Mouse (Mus musculus) hindbrain, embryonic 11.5 days (tissue): ENCODE data around the gene Pax6. TPM values are rescaled to one million over a fixed set of nuclear protein-coding genes. Genes with fewer than 3 reads are reported as not detected.

Source experiments
- ATAC-seq: fragments of 200-750 bp; cut with Nextera tagmentation; 2 replicates; pipeline ENCODE4 v1.8.0; 2017; ENCODE audit warnings: mild to moderate bottlenecking, moderate TSS enrichment, moderate library complexity; ENCODE audit not compliant: low FRiP score
- DNase-seq: peaks from one replicate; pipeline ENCODE4 v3.0.0-alpha.2; 2015; ENCODE audit warnings: low spot score
- H3K27ac ChIP-seq: fragments of 300-500 bp; sonication (generic); 2 replicates; pipeline ENCODE4 v1.5.1; 2014; ENCODE audit warnings: mild to moderate bottlenecking, low read depth, low read length
- H3K27me3 ChIP-seq: fragments of 300-500 bp; sonication (generic); 2 replicates; pipeline ENCODE4 v1.6.1; 2014; ENCODE audit warnings: mild to moderate bottlenecking, low read length, moderate library complexity, mixed read lengths; ENCODE audit not compliant: control insufficient read depth, insufficient read depth
- H3K36me3 ChIP-seq: fragments of 300-500 bp; sonication (generic); 2 replicates; pipeline ENCODE4 v1.6.1; 2014; ENCODE audit warnings: mild to moderate bottlenecking, low read length, moderate library complexity, mixed read lengths; ENCODE audit not compliant: control insufficient read depth, insufficient read depth
- H3K4me1 ChIP-seq: fragments of 300-500 bp; sonication (generic); replicated peaks from 2 replicates; pipeline ENCODE4 v1.6.1; 2014; ENCODE audit warnings: low read length, mixed read lengths; ENCODE audit not compliant: control insufficient read depth, insufficient read depth
- H3K4me2 ChIP-seq: fragments of 300-500 bp; sonication (generic); replicated peaks from 2 replicates; pipeline ENCODE4 v1.6.1; 2014; ENCODE audit warnings: mild to moderate bottlenecking, low read depth, low read length
- H3K4me3 ChIP-seq: fragments of 300-500 bp; sonication (generic); 2 replicates; pipeline ENCODE4 v1.5.1; 2014; ENCODE audit warnings: low read depth, low read length
- H3K9ac ChIP-seq: fragments of 300-500 bp; sonication (generic); 2 replicates; pipeline ENCODE4 v1.6.1; 2014; ENCODE audit warnings: low read depth, low read length
- H3K9me3 ChIP-seq: fragments of 300-500 bp; sonication (generic); 2 replicates; pipeline ENCODE4 v1.6.1; 2016; ENCODE audit warnings: low read length; ENCODE audit not compliant: control insufficient read depth
- WGBS: fragments of 180-500 bp; shearing (Covaris S2); extraction: QIAGEN DNeasy Blood & Tissue Kit; methylation state at CpG from one replicate; pipeline ENCODE4 v1.1.7; 2014; 5-methylcytosine and 5-hydroxymethylcytosine counted together
- polyA plus RNA-seq: library from polyadenylated mRNA; unstranded; fragments of >200 nt; fragmentation: Nextera tagmentation; extraction: Ambion mirVana; gene quantifications from 2 replicates; pipeline ENCODE4 v1.2.1, GENCODE M21; 2014

Gene Pax6
- polyA plus RNA-seq, 1 experiment from 2014 or later, result 26.8 TPM

GRCm38 (mm10) chr2:105662606-105663005, 6.1 kb upstream of the Pax6 start:
- Histone ChIP-seq H3K9ac (no peak overlapping the region), H3K9me3 (no peaks in the 10 kb centered on the region), H3K4me3 (no peak overlapping the region), H3K27ac (no peak overlapping the region), H3K27me3 (peaks cover 83% of the 10 kb centered on the region), H3K4me1 (peaks cover 6% of the 10 kb centered on the region), H3K36me3 (no peaks in the 10 kb centered on the region), H3K4me2 (no peak overlapping the region)
- DNase-seq, result no peak
- no peak for ATAC-seq
- 2% methylated on average over 7 of the region's 7 CpGs for WGBS

DNA sequence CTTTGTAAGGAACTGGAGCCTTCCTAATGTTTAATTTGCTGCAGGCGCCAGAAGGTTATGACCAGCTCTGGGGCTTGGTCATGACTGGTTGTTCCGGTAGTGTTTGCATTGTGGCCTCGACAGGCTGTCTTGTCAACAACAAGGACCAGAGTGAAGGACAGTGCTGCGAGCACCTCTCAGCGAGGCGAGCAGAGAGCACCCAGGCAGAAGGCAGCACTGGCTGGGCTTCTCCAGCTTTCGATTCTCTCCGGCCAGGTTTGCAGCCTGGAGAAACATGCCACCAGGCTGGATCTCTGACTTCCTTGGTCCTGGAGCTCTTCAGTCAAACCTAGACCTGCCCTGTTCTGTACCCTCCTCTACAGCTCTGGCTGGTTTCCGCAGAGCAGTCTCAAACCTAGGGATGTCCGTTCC, 5.6 kb upstream of the Pax6 start:
- H3K27me3 ChIP-seq, result peaks cover 88% of the 10 kb centered on the region
- no peaks in the 10 kb centered on the region for H3K36me3 ChIP-seq
- H3K9me3 ChIP-seq, result no peaks in the 10 kb centered on the region
- DNase-seq (peak; percentile 48), ATAC-seq (no peak)
- no peak overlapping the region for H3K27ac ChIP-seq
- no peak overlapping the region for H3K9ac ChIP-seq
- no peak overlapping the region for H3K4me3 ChIP-seq
- H3K4me2 ChIP-seq, result no peak overlapping the region
- WGBS, result 5% methylated on average over 10 of the region's 10 CpGs
- peaks cover 7% of the 10 kb centered on the region for H3K4me1 ChIP-seq

DNA sequence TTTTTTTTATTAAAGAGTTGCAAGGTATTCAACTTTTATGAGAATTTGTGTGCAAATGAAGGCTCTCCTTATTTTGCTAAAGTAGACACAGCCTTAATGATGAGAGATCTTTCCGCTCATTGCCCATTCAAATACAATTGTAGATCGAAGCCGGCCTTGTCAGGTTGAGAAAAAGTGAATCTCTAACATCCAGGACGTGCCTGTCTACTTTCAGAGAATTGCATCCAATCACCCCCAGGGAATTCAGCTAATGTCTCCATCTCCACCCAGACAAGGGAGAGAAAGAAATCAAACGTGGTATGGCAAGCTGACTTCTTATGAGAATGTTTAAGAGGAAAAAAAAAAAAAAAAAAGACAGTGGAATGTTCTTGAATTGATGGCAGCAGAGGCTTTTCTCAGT, 3.7 kb upstream of the Pax6 start:
- peaks cover 14% of the 10 kb centered on the region for H3K4me1 ChIP-seq
- H3K27me3 ChIP-seq, result peaks cover 87% of the 10 kb centered on the region
- DNase-seq (peak; percentile 41), ATAC-seq (no peak)
- no peak overlapping the region for H3K4me2 ChIP-seq
- WGBS, result 7% methylated on average over 5 of the region's 5 CpGs
- H3K27ac ChIP-seq, result no peak overlapping the region
- H3K36me3 ChIP-seq, result no peaks in the 10 kb centered on the region
- no peak overlapping the region for H3K4me3 ChIP-seq
- H3K9me3 ChIP-seq, result no peaks in the 10 kb centered on the region
- H3K9ac ChIP-seq, result no peak overlapping the region

- Histone ChIP-seq H3K4me1 (peaks cover 16% of the 10 kb centered on the region), H3K36me3 (no peaks in the 10 kb centered on the region), H3K9ac (no peak overlapping the region), H3K27ac (no peak overlapping the region), H3K9me3 (no peaks in the 10 kb centered on the region), H3K4me3 (no peak overlapping the region), H3K4me2 (no peak overlapping the region), H3K27me3 (peaks cover 83% of the 10 kb centered on the region)
- WGBS, result 10% methylated on average over 5 of the region's 5 CpGs
- ATAC-seq (no peak), DNase-seq (peak; percentile 19)
Observed at GRCm38 (mm10) chr2:105665491-105666250, 3.0 kb upstream of the Pax6 start.

DNA sequence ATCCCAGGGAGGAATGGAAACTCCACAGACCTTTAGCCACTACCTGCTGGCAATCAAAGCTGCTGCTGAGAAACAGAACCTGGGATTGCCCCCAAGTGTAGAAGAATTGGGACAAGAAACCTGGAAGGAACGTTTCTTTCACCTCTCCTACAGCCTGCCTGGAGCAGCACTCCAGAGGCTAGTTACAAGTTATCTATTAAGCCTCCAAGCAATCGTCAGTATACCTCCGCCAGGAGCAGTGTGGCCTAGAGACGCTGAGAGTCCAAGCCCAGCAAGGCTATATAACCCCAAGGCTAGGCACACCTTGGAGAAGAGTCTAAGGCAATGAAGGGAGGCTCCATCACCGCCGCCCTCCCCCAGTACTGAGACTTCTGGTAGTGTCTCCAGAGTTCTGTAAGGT, 2.4 kb upstream of the Pax6 start:
- no peak overlapping the region for H3K27ac ChIP-seq
- H3K4me3 ChIP-seq, result no peak overlapping the region
- DNase-seq (peak; percentile 41), ATAC-seq (no peak)
- peaks cover 84% of the 10 kb centered on the region for H3K27me3 ChIP-seq
- H3K4me1 ChIP-seq, result peaks cover 16% of the 10 kb centered on the region
- no peaks in the 10 kb centered on the region for H3K9me3 ChIP-seq
- H3K36me3 ChIP-seq, result no peaks in the 10 kb centered on the region
- no peak overlapping the region for H3K4me2 ChIP-seq
- WGBS, result 5% methylated on average over 6 of the region's 6 CpGs
- H3K9ac ChIP-seq, result no peak overlapping the region

GRCm38 (mm10) chr2:105666763-105667625, 1.7 kb upstream of the Pax6 start:
- H3K9me3 ChIP-seq, result no peaks in the 10 kb centered on the region
- DNase-seq (peak; percentile 57), ATAC-seq (no peak)
- no peak overlapping the region for H3K4me3 ChIP-seq
- no peak overlapping the region for H3K27ac ChIP-seq
- H3K9ac ChIP-seq, result no peak overlapping the region
- H3K36me3 ChIP-seq, result no peaks in the 10 kb centered on the region
- peaks cover 18% of the 10 kb centered on the region for H3K4me1 ChIP-seq
- H3K4me2 ChIP-seq, result no peak overlapping the region
- 1% methylated on average over 41 of the region's 41 CpGs for WGBS
- peaks cover 83% of the 10 kb centered on the region for H3K27me3 ChIP-seq

GRCm38 (mm10) chr2:105667626-105667950, 1.1 kb upstream of the Pax6 start:
- Histone ChIP-seq H3K4me1 (peaks cover 18% of the 10 kb centered on the region), H3K36me3 (no peaks in the 10 kb centered on the region), H3K4me2 (no peak overlapping the region), H3K27ac (no peak overlapping the region), H3K9ac (no peak overlapping the region), H3K9me3 (no peaks in the 10 kb centered on the region), H3K4me3 (no peak overlapping the region), H3K27me3 (peaks cover 86% of the 10 kb centered on the region)
- DNase-seq (peak; percentile 59), ATAC-seq (no peak)
- WGBS, result 0% methylated on average over 11 of the region's 11 CpGs

DNA sequence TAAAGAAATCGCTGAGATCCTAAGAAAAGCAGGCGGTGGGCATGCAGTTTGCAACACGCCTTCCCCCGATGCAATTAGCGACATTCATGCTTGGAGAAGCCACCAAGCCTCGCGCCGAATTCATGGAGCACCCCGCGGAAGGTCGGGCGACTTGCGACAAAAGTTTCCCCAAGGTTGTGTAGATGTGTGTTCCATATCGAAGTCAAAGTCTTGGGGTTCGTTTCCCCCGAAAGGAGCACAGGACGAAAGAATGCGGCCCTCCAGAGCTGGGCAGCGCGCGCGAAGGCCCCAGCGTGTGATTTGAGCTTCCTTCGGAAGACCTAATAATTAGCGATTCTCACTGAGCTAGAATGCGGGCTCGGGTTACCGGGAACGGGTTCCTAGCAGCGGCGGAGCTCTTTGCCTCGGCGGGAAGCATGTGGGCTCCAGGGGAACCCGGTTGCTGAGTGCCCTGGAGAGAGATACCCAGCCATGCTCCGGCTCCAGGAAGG, 716 bp downstream of the Pax6 start:
- no peak for ATAC-seq
- under 1% methylated on average over 35 of the region's 35 CpGs for WGBS
- peak overlapping the region; percentile 51 for H3K9ac ChIP-seq
- peak overlapping the region; percentile 28 for H3K4me2 ChIP-seq
- peak overlapping the region; percentile 22 for H3K4me3 ChIP-seq
- peak; percentile 65 for DNase-seq
- no peaks in the 10 kb centered on the region for H3K36me3 ChIP-seq
- H3K4me1 ChIP-seq, result peaks cover 23% of the 10 kb centered on the region
- H3K9me3 ChIP-seq, result no peaks in the 10 kb centered on the region
- H3K27ac ChIP-seq, result no peak overlapping the region
- peaks cover 80% of the 10 kb centered on the region for H3K27me3 ChIP-seq
